Mouse (Mus musculus): ENCODE data around the gene Fut2.

Fut2 gene

GRCm38 (mm10) chr7:45605704-45606289 is 60.4 kb downstream of the Fut2 start:
- no peak for DNase-seq (ENCODE audit: extremely low spot score)

GRCm38 (mm10) chr7:45598960-45599879 is 67.0 kb downstream of the Fut2 start:
- no peak for DNase-seq (ENCODE audit: extremely low spot score)

Measured in embryo, embryonic 9.5 days (tissue).